Mouse (Mus musculus) CH12.LX (cell line): ENCODE data around the gene Helz2.

Experiments
- BHLHE40 ChIP-seq: IDR thresholded peaks from 2 replicates; pipeline ENCODE4 v1.6.1; 2011; ENCODE audit warnings: mild to moderate bottlenecking, low read depth, low read length, improper control_type of control experiment
- CTCF ChIP-seq, 2 experiments: IDR thresholded peaks in 1 of 2; conservative IDR thresholded peaks in 1 of 2; 2 replicates each; pipeline ENCODE4 v1.5.1; 2011 to 2012; ENCODE audit warnings: low read depth in 2 of 2, low read length in 2 of 2, improper control_type of control experiment in 1 of 2, inconsistent platforms in 1 of 2, mild to moderate bottlenecking in 1 of 2, moderate library complexity in 1 of 2
- E2F4 ChIP-seq: IDR thresholded peaks from 2 replicates; pipeline ENCODE4 v1.6.1; 2011; ENCODE audit warnings: low read depth, low read length, improper control_type of control experiment; ENCODE audit not compliant: insufficient replicate concordance
- EP300 ChIP-seq: IDR thresholded peaks from 2 replicates; pipeline ENCODE4 v1.6.1; 2011; ENCODE audit warnings: low read length, improper control_type of control experiment
- HCFC1 ChIP-seq: IDR thresholded peaks from 2 replicates; pipeline ENCODE4 v1.6.1; 2012; ENCODE audit warnings: low read depth, mild to moderate bottlenecking, inconsistent platforms, low read length, improper control_type of control experiment
- IRF4 ChIP-seq: IDR thresholded peaks from 2 replicates; pipeline ENCODE4 v1.6.1; 2014; ENCODE audit warnings: low read depth, mild to moderate bottlenecking, inconsistent platforms, low read length, improper control_type of control experiment
- MAFK ChIP-seq: IDR thresholded peaks from 2 replicates; pipeline ENCODE4 v1.6.1; 2011; ENCODE audit warnings: low read length, improper control_type of control experiment; ENCODE audit not compliant: insufficient replicate concordance
- MYC ChIP-seq: IDR thresholded peaks from 2 replicates; pipeline ENCODE4 v1.6.1; 2011; ENCODE audit warnings: low read depth, mild to moderate bottlenecking, improper control_type of control experiment, low read length
- NELFE ChIP-seq: IDR thresholded peaks from 2 replicates; pipeline ENCODE4 v1.6.1; 2011; ENCODE audit warnings: low read depth, low read length, improper control_type of control experiment
- NRF1 ChIP-seq: IDR thresholded peaks from 2 replicates; pipeline ENCODE4 v1.6.1; 2014; ENCODE audit warnings: low read depth, mild to moderate bottlenecking, inconsistent platforms, low read length, improper control_type of control experiment, moderate library complexity
- POLR2A ChIP-seq: IDR thresholded peaks from 2 replicates; pipeline ENCODE4 v1.6.1; 2011; ENCODE audit warnings: low read depth, mild to moderate bottlenecking, improper control_type of control experiment, low read length
- TBP ChIP-seq: conservative IDR thresholded peaks from 2 replicates; pipeline ENCODE4 v1.6.1; 2011; ENCODE audit warnings: low read depth, low read length, improper control_type of control experiment

DNA sequence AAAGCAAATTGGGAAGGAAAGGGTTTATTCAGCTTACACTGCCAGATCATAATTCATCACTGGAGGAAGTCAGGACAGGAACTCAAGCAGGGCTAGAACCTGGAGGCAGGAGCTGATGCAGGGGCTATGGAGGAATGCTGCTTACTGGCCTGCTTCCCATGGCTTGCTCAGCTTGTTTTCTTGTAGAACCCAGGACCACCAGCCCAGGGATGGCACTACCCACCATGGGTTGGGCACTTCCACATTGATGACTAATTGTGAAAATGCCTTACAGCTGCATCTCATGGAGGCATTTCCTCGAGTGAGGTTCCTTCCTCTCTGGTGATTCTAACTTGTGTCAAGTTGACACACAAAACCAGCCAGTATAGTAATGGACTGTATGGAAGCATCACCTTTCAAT lies 49.1 kb upstream of the Helz2 start:
- TF ChIP-seq CTCF (conservative IDR thresholded peaks at IDR 0.05 in 1 of 2, IDR thresholded peaks at IDR 0.05 in 1 of 2; ENCODE audit: low read depth in 2 of 2, low read length in 2 of 2) (no peak), POLR2A (no peak), NRF1 (no peak), HCFC1 (no peak), MYC (no peak), E2F4 (no peak), TBP (no peak), IRF4 (no peak), EP300 (no peak), MAFK (no peak), BHLHE40 (no peak), NELFE (no peak)
